In the genomic region with DNA sequence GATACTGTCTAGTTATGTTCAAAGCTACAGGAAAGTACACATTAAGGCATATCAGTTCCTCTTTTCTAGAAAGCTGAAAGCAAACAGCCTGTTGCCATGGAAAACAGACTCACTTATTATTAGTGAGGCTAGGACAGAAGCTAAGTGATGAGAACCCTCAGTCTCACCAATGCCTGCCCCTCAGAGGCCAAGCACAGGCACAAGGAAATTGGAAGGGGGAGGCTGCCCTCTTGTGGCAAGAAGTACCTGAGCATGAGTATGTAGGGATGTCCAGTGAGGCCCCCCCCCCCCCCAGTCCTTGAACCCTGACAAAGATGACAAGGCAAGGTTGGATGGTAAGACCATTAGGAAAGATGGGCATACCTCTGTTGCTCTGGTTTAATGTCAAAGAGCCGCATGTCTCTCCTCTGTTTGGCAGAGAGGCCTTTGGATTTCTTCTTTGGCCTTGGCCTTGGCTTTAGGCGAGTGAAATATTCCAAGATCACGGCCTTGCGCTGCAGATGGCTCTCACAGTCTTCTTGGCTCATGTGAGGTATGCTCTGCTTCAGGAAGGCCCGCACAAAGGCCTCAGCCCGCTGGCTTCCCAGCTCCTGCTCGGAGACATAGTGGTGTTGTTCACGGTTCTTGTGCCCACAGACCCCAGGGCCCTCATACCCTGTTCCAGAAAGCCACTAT, we compare ENCODE assay signal across 10 mouse cellular contexts. TPM values are rescaled to one million over a fixed set of nuclear protein-coding genes. Genes with fewer than 3 reads are reported as not detected.
DNase-seq lines count a peak whose midpoint lies in the region; ATAC-seq and TF ChIP-seq lines count a peak whose summit lies in the region.
"Had no signal": no experiment of that assay in that cellular context is flagged by ENCODE, and none has a peak within 500 bp of the region (broad histone marks: within the 10 kb centered on the region; RNA-seq: fewer than 3 reads in every experiment).

No protein-coding gene starts in this region.

- no peaks in the 10 kb centered on the region for H3K9me3 ChIP-seq in E14TG2a.4 (ENCODE audit: low read length)
- no peaks in the 10 kb centered on the region for H3K9me3 ChIP-seq in embryonic facial prominence, embryonic 11.5 days (replicated peaks; ENCODE audit: control insufficient read depth, low read length)
- no peaks in the 10 kb centered on the region for H3K9me3 ChIP-seq in kidney, embryonic 14.5 days (ENCODE audit: control insufficient read depth, low read length)
- H3K9me3 ChIP-seq: embryonic facial prominence, embryonic 13.5 days; limb, embryonic 15.5 days had no signal

- H3K36me3 ChIP-seq in E14TG2a.4 (ENCODE audit: insufficient read depth, low read length) = peaks cover 70% of the 10 kb centered on the region
- H3K36me3 ChIP-seq in embryonic facial prominence, embryonic 11.5 days (replicated peaks; ENCODE audit: control insufficient read depth, insufficient read depth, low read depth, low read length) = peaks cover 9% of the 10 kb centered on the region
- peaks cover 66% of the 10 kb centered on the region for H3K36me3 ChIP-seq in kidney, embryonic 14.5 days (ENCODE audit: control insufficient read depth, insufficient read depth, low read length)

- peak; percentile 74 for TF ChIP-seq CTCF in layer of hippocampus, adult 2 months (conservative IDR thresholded peaks at IDR 0.05)
- TF ChIP-seq CTCF in E14TG2a.4 (conservative IDR thresholded peaks at IDR 0.05; ENCODE audit: low read length) = peak; percentile 53

- WGBS in embryonic facial prominence, embryonic 11.5 days = 91% methylated on average over 8 of the region's 8 CpGs
- 86% methylated on average over 8 of the region's 8 CpGs for WGBS in kidney, embryonic 14.5 days

- H3K9ac ChIP-seq in embryonic facial prominence, embryonic 11.5 days (replicated peaks; ENCODE audit: low read length) = no peak overlapping the region
- no peak overlapping the region for H3K9ac ChIP-seq in kidney, embryonic 14.5 days (ENCODE audit: low read depth, low read length)
- H3K9ac ChIP-seq: embryonic facial prominence, embryonic 13.5 days; limb, embryonic 15.5 days had no signal

- no peak overlapping the region for H3K27ac ChIP-seq in layer of hippocampus, adult 2 months
- H3K27ac ChIP-seq in embryonic facial prominence, embryonic 11.5 days (replicated peaks; ENCODE audit: low read depth, low read length) = no peak overlapping the region
- no peak overlapping the region for H3K27ac ChIP-seq in kidney, embryonic 14.5 days (ENCODE audit: low read depth, low read length)
- H3K27ac ChIP-seq: embryonic facial prominence, embryonic 13.5 days; limb, embryonic 15.5 days had no signal

- no peak overlapping the region for H3K4me3 ChIP-seq in layer of hippocampus, adult 2 months
- no peak overlapping the region for H3K4me3 ChIP-seq in E14TG2a.4 (replicated peaks; ENCODE audit: low read length)
- H3K4me3 ChIP-seq in embryonic facial prominence, embryonic 11.5 days (ENCODE audit: low read depth, low read length) = no peak overlapping the region
- no peak overlapping the region for H3K4me3 ChIP-seq in kidney, embryonic 14.5 days (ENCODE audit: low read length)
- H3K4me3 ChIP-seq: embryonic facial prominence, embryonic 13.5 days; limb, embryonic 15.5 days had no signal

- DNase-seq in layer of hippocampus, adult 2 months (ENCODE audit: low spot score in 2 of 2) = peak in 1 of 2 experiments; percentile 20
- no peak for DNase-seq in layer of hippocampus, postnatal 14 days (ENCODE audit: low spot score in 2 of 2)
- DNase-seq in adrenal gland, postnatal 14 days = peak; percentile 67
- peak; percentile 57 for DNase-seq in embryonic facial prominence, embryonic 11.5 days (ENCODE audit: low spot score)
- DNase-seq in naive thymus-derived CD4-positive, alpha-beta T cell, adult 2 months (ENCODE audit: low read depth) = peak; percentile 39
- peak; percentile 69 for DNase-seq in thymus, postnatal 4 days

- no peak for ATAC-seq in embryonic facial prominence, embryonic 11.5 days (replicated peaks; ENCODE audit: insufficient number of reproducible peaks, low FRiP score, low TSS enrichment, low read depth)
- peak; percentile 46; the same call in 1 of the 2 replicates for ATAC-seq in kidney, embryonic 14.5 days (ENCODE audit: low FRiP score, low TSS enrichment)

- peaks cover 20% of the 10 kb centered on the region for H3K4me1 ChIP-seq in E14TG2a.4 (replicated peaks; ENCODE audit: low read depth, low read length)
- H3K4me1 ChIP-seq in embryonic facial prominence, embryonic 11.5 days (ENCODE audit: control insufficient read depth, insufficient read depth, low read length) = no peaks in the 10 kb centered on the region
- H3K4me1 ChIP-seq in kidney, embryonic 14.5 days (ENCODE audit: control insufficient read depth, insufficient read depth, low read length) = peaks cover 10% of the 10 kb centered on the region; the same call in 1 of the 2 replicates

- H3K4me2 ChIP-seq in embryonic facial prominence, embryonic 11.5 days (ENCODE audit: low read depth, low read length) = no peak overlapping the region
- no peak overlapping the region for H3K4me2 ChIP-seq in kidney, embryonic 14.5 days (replicated peaks; ENCODE audit: low read depth, low read length)
- H3K4me2 ChIP-seq: embryonic facial prominence, embryonic 13.5 days; limb, embryonic 15.5 days had no signal

- no peaks in the 10 kb centered on the region for H3K27me3 ChIP-seq in E14TG2a.4 (ENCODE audit: insufficient read depth, low read length)
- H3K27me3 ChIP-seq in embryonic facial prominence, embryonic 11.5 days (ENCODE audit: control insufficient read depth, insufficient read depth, low read length) = no peaks in the 10 kb centered on the region
- H3K27me3 ChIP-seq in kidney, embryonic 14.5 days (ENCODE audit: control insufficient read depth, insufficient read depth, low read length) = no peaks in the 10 kb centered on the region
- H3K27me3 ChIP-seq: embryonic facial prominence, embryonic 13.5 days; limb, embryonic 15.5 days had no signal

RNA-seq across cellular contexts. Expression of a gene that starts 4.1 kb away (rescaled TPM):
- total RNA-seq in layer of hippocampus, adult 2 months (2021) = 10 to 100 TPM; 19.9 to 24.5 TPM
- 10 to 100 TPM; 28.8 to 31.2 TPM for total RNA-seq in layer of hippocampus, postnatal 14 days (2021)
- total RNA-seq in adrenal gland, postnatal 14 days (2021) = 37.6 and 41.4 TPM in 2 replicates
- polyA plus RNA-seq in embryonic facial prominence, embryonic 11.5 days (2014; fragmentation: Nextera tagmentation; extraction: Ambion mirVana) = 109 and 114 TPM in 2 replicates
- polyA plus RNA-seq in kidney, embryonic 14.5 days (2014; fragmentation: Nextera tagmentation; extraction: Ambion mirVana) = 71.1 and 73.7 TPM in 2 replicates

RNA-seq across cellular contexts. Expression of a gene that starts 39.3 kb away (rescaled TPM):
- 1 to 10 TPM; 2.1 to 2.6 TPM for total RNA-seq in layer of hippocampus, adult 2 months (2021)
- 1 to 10 TPM; 2.8 to 3.1 TPM for total RNA-seq in layer of hippocampus, postnatal 14 days (2021)
- 6.0 and 7.6 TPM in 2 replicates for total RNA-seq in adrenal gland, postnatal 14 days (2021)
- 3.0 and 3.1 TPM in 2 replicates for polyA plus RNA-seq in embryonic facial prominence, embryonic 11.5 days (2014; fragmentation: Nextera tagmentation; extraction: Ambion mirVana)
- 3.8 and 4.9 TPM in 2 replicates for polyA plus RNA-seq in kidney, embryonic 14.5 days (2014; fragmentation: Nextera tagmentation; extraction: Ambion mirVana)

Comparison
In these comparisons a context has a peak if more than half of its experiments do, and no peak if none do; other contexts are left out.
1. DNase-seq: peak in adrenal gland, postnatal 14 days (single experiment), embryonic facial prominence, embryonic 11.5 days (single experiment), naive thymus-derived CD4-positive, alpha-beta T cell, adult 2 months (single experiment) and thymus, postnatal 4 days (single experiment); none in layer of hippocampus, postnatal 14 days (0 of 2).